Mouse (Mus musculus) testis, postnatal 14 days (tissue): ENCODE results near the gene Ctsw.
A peak's percentile ranks its signal among the peaks of the same experiment; 100 is the strongest.

Source experiments
- DNase-seq: peaks from one replicate; pipeline ENCODE4 v3.0.0; 2021; ENCODE audit warnings: low spot score

Ctsw gene

DNA sequence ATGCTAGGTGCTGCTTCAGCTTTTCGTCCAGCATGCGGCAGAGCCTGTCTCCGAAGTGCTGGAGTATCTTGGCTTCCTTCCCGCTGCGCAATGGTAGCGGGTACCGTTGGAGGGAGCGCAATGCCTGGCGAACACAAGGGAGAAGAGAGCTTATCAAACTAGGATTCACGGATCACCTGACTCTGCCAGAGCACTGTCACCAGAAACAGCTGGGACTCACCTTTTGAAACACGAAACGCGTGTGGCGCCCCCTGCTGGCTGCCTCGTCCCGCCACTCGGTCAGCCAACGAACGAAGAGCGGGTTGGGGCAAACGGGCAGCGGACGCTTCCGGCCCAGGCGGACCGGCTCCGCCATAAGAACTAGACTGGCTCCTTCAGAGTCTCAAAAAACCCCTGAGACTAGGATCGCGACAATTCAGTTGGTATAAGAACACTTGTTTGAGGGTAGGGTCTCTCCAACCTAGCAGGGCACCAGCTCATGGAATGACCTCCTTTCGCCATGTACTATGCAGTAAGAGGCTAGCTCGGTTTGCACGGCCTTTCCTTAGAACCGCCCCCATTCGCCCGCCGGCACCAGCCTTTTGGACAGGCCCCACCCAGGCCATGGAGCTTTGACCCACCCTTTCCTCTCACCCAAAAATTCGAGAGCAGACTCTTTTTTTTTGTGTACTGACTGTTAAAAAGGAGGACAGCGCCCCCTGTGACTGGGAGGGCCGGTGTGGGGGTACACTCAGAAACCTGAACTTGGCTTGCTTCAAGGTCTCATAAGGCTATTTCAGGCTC lies 19.7 kb upstream of the Ctsw start, which contains the start of gene Mus81:
TSS of gene Mus81 (minus strand) at position 635 of the 783 bp plus-strand sequence.
- DNase-seq = peak; percentile 94

- no peak for DNase-seq
These were observed 18.5 kb upstream of the Ctsw start for GRCm38 (mm10) chr19:5486771-5487170.

GRCm38 (mm10) chr19:5486286-5486685 lies 18.0 kb upstream of the Ctsw start:
- no peak for DNase-seq

DNA sequence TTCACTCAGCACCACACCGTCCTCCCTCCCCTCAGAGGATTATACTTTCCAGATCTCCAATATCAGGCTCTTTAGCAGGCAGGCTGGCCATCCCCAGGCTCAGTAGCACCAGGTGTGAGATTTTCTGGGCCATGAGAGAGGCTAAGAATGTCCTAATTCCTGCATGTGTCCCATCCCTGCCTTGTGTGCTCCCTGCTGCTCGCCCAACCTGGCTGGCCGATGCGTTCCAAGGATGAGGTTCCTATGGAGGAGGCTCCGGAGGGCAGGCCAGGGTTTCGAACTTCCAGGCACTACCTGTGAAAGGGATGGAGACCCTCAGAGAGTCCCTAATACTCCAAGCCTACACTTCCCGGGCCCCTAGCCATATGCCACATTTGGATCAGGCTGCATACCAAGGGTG lies 17.5 kb upstream of the Ctsw start:
- DNase-seq = no peak

GRCm38 (mm10) chr19:5485371-5485770 lies 17.1 kb upstream of the Ctsw start:
- no peak for DNase-seq

- DNase-seq = no peak
These were observed 16.2 kb upstream of the Ctsw start for GRCm38 (mm10) chr19:5484496-5484895.

GRCm38 (mm10) chr19:5483386-5484359 lies 15.4 kb upstream of the Ctsw start:
- no peak for DNase-seq

DNA sequence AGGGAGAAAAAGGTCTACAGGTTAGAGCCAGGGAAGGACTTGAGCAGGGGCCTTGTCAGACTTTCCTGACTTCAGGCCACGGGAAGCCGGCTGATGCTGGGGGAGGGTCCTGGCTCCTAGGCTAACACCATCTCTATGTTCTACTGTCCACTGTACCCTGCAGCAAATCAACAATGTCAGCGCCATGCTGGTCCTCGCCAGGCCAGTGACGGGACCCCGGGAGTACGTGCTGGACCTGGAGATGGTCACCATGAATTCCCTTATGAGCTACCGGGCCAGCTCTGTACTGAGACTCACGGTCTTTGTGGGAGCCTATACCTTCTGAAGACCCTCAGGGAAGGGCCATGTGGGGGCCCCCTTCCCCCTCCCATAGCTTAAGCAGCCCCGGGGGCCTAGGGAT lies 13.1 kb upstream of the Ctsw start:
- DNase-seq = no peak

GRCm38 (mm10) chr19:5480016-5480415 lies 11.7 kb upstream of the Ctsw start:
- no peak for DNase-seq

DNA sequence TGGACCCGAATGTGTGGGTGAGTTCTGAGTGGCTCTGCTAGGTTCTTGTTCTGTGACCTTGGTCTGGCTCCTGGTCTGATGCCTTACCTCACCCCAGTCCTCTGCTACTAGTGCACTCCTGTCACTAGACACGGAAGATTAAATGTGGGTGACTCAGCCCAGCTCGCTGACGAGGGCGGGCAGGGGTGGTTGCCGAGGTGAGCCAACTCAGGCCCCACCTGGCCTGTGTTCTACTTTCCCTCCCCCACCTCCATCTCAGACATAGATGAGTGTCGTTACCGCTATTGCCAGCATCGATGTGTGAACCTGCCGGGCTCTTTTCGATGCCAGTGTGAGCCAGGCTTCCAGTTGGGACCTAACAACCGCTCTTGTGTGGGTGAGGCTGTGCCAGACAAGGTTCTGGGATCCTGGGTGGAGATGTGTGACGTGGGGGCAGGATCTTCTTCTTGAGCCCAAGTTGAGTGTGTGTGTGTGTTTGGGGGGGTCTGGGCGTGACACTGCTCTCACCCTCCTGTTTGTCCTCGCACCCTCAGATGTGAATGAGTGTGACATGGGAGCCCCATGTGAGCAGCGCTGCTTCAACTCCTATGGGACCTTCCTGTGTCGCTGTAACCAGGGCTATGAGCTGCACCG lies 9.5 kb upstream of the Ctsw start:
- no peak for DNase-seq

- no peak for DNase-seq
These were observed 8.8 kb upstream of the Ctsw start for GRCm38 (mm10) chr19:5477004-5477667.

- DNase-seq = no peak
These were observed 6.9 kb upstream of the Ctsw start for GRCm38 (mm10) chr19:5475069-5475714.

GRCm38 (mm10) chr19:5474281-5475068 lies 6.2 kb upstream of the Ctsw start:
- DNase-seq = no peak

GRCm38 (mm10) chr19:5473720-5474119 lies 5.4 kb upstream of the Ctsw start, which contains the start of gene Efemp2:
Gene Efemp2, plus strand, starts transcription at chr19:5473954.
- peak; percentile 89 for DNase-seq

- DNase-seq = no peak
These were observed 4.5 kb upstream of the Ctsw start for GRCm38 (mm10) chr19:5472857-5473256.

DNA sequence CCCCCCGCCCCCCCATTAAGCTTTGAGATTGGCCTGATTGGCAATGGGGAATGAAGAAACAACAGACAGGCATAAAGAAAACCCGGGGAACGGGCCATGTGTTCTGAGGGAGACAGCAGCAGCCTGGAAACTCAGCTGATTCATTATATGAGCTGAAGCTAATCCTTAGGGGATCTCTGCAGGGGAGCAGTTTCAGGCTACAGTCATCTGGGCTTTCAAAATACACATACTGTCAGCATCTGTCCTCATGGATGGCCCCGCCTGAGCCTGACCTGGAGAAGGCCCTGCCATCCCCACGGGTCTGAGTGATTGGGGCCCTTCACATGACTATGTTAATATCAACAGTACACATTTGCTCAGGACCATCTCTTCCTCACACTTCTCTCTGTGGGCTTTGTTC lies 3.5 kb upstream of the Ctsw start:
- no peak for DNase-seq

DNA sequence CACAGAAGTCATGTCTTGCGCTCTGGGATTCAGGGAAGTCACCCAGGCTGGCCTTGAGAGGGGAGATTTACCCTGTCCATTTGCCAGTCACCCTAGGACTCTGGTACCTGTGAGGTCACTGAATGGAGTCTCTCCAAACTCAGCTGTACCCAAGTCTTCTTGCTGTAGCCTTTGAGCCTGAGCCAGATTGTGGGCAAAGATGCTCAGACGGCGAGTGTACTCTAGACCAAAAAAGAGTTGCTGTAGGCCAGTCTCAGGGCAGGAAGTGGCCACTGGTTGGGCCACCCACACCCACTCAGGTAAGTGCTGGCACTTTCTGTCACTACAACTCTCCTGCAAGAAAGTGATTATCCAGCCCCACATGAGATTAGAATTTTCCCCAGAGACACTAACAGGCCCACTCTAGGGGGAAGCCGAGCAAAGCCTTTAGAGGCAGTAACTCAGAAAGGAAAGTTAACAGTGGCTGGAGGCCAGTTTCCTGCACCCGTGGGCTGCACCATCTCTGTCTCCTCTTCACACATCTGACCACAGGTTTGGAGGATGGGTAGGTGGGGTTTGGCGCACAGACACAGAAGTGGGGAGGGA lies 1.3 kb downstream of the Ctsw start:
- no peak for DNase-seq

GRCm38 (mm10) chr19:5465037-5465436 lies 3.3 kb downstream of the Ctsw start:
- no peak for DNase-seq

DNA sequence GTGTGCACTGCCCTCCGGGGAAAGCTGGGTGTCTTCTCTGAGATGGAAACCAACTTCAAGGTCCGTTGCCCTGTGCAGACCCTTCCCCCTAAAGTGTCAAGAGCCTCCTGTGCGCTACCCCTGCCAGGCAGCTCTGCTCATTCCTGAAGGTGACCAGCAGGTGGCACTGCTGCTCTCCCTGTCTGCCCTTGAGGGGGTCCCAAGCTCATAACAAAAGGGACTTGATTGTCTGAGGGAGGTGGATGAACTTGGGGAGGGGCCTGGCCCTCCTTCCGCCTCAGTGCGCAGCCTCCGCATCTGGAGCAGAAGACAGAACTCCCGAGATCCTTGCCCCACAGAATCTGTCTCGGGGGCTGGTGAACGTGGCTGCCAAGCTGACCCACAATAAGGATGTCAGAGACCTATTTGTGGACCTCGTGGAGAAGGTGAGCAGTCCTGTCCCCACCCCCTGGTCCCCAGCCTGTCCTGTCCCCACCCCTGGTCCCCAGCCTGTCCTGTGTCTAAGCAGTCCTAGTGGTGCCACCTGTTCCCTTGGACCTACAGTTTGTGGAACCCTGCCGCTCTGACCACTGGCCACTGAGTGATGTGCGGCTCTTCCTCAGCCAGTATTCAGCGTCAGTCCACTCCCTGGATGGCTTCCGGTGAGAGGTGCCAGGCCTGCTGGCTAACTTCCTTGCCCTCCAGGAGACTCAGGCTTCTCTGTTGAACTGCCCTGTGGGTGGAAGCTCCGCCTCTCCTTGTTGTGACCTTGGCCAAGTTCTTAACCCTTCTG lies 4.3 kb downstream of the Ctsw start:
- DNase-seq = no peak
